Mouse (Mus musculus) CH12F3 (cell line): ENCODE results near the gene H2-D1.

ENCODE experiments used
- in situ Hi-C: fragments of 300-500 bp; cut with MboI; formaldehyde crosslinking; loops from 2 replicates; pipeline ENCODE4 v1.14.3; 2020; ENCODE audit warnings: low sequenced_read_pairs

H2-D1 gene

GRCm38 (mm10) chr17:35239700-35240099 lies 22.8 kb upstream of the H2-D1 start:
- in situ Hi-C loops = no loop called here

- in situ Hi-C loops = no loop called here
These were observed 21.9 kb upstream of the H2-D1 start for GRCm38 (mm10) chr17:35240384-35241304.

GRCm38 (mm10) chr17:35241305-35242014 lies 21.1 kb upstream of the H2-D1 start, which contains the start of gene Ddx39b:
Gene Ddx39b, plus strand, starts transcription at chr17:35241746.
- in situ Hi-C loops = no loop called here

GRCm38 (mm10) chr17:35242015-35242941 lies 20.3 kb upstream of the H2-D1 start:
- in situ Hi-C loops = no loop called here

- in situ Hi-C loops = no loop called here
These were observed 19.4 kb upstream of the H2-D1 start for GRCm38 (mm10) chr17:35243086-35243485.

GRCm38 (mm10) chr17:35244999-35245398 lies 17.5 kb upstream of the H2-D1 start:
- in situ Hi-C loops = no loop called here

- in situ Hi-C loops = no loop called here
These were observed 16.6 kb upstream of the H2-D1 start for GRCm38 (mm10) chr17:35245731-35246623.

- in situ Hi-C loops = no loop called here
These were observed 15.4 kb upstream of the H2-D1 start for GRCm38 (mm10) chr17:35247144-35247543.

- in situ Hi-C loops = no loop called here
These were observed 13.5 kb upstream of the H2-D1 start for GRCm38 (mm10) chr17:35248986-35249385.

GRCm38 (mm10) chr17:35249451-35250197 lies 12.9 kb upstream of the H2-D1 start:
- in situ Hi-C loops = no loop called here

GRCm38 (mm10) chr17:35250348-35251120 lies 12.0 kb upstream of the H2-D1 start:
- in situ Hi-C loops = no loop called here

- in situ Hi-C loops = no loop called here
These were observed 11.3 kb upstream of the H2-D1 start for GRCm38 (mm10) chr17:35251162-35251719.

- in situ Hi-C loops = no loop called here
These were observed 10.5 kb upstream of the H2-D1 start for GRCm38 (mm10) chr17:35251981-35252380.

- in situ Hi-C loops = no loop called here
These were observed 9.8 kb upstream of the H2-D1 start for GRCm38 (mm10) chr17:35252619-35253292.

GRCm38 (mm10) chr17:35253293-35254093 lies 9.0 kb upstream of the H2-D1 start:
- in situ Hi-C loops = no loop called here

- in situ Hi-C loops = loop anchor here (5.0 kb wide), 1 partner anchor 53 kb away; no protein-coding TSS in a partner anchor
These were observed 8.1 kb upstream of the H2-D1 start for GRCm38 (mm10) chr17:35254241-35255098.
